Mouse (Mus musculus): ENCODE data around the gene Otof. TPM values are rescaled to one million over a fixed set of nuclear protein-coding genes. Genes with fewer than 3 reads are reported as not detected.

Gene Otof
- polyA plus RNA-seq, 1 experiment from 2014 or later: 0.02 TPM

DNA sequence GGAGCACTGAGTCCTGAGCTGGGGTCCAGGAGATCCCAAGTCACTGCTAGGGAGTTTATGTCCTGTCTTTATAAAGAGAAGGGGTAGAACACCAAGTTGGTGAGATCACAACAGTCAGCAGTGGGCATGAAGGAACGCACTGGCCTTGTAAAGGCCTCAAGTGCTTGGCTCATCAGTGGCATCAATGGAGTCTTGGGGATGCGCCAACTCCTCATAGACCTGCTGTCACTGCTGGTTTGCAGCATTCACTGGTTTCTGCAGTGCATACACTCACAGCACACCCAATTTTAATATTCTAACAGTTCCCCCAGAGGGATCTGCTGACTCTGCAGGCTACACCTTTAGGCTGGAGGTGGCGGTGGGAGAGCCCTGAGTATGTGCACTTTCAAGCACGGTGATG is 38.6 kb downstream of the Otof start:
- H3K4me2 ChIP-seq: no peak overlapping the region
- H3K9ac ChIP-seq: no peak overlapping the region
- H3K27ac ChIP-seq: no peak overlapping the region
- no peak overlapping the region for H3K4me3 ChIP-seq
- ATAC-seq: no peak
- no peaks in the 10 kb centered on the region for H3K9me3 ChIP-seq (replicated peaks)
- no peaks in the 10 kb centered on the region for H3K36me3 ChIP-seq
- H3K4me1 ChIP-seq: no peaks in the 10 kb centered on the region
- H3K27me3 ChIP-seq (replicated peaks): peaks cover 12% of the 10 kb centered on the region; the same call in 1 of the 2 replicates
- WGBS (ENCODE audit: insufficient replicate concordance): 55% methylated on average over 4 of the region's 4 CpGs

DNA sequence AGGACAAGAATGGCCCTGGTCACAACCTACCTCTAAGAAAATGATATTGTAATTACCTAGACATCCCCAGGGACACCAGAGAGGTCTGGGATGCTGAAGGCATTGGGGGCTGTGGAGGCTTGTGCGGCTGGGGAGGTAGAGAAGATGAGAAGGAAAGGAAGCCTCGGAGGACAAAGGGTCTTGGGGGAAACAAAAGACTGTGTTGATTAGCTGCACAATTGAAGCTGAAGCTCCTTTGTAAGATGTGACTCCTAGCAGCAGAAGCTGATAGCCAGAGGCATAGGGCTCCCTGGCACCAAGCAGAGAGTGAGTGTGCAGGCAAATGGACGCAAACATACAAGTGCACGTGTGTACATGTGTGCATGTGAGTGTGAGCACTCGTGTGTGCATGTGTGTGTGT is 45.1 kb downstream of the Otof start:
- Histone ChIP-seq H3K4me3 (no peak overlapping the region), H3K9me3 (replicated peaks) (no peaks in the 10 kb centered on the region), H3K27ac (no peak overlapping the region), H3K4me2 (no peak overlapping the region), H3K4me1 (no peaks in the 10 kb centered on the region), H3K36me3 (no peaks in the 10 kb centered on the region), H3K27me3 (replicated peaks) (peaks cover 22% of the 10 kb centered on the region; the same call in 1 of the 2 replicates), H3K9ac (no peak overlapping the region)
- ATAC-seq: no peak
- 52% methylated on average over 5 of the region's 5 CpGs for WGBS (ENCODE audit: insufficient replicate concordance)

DNA sequence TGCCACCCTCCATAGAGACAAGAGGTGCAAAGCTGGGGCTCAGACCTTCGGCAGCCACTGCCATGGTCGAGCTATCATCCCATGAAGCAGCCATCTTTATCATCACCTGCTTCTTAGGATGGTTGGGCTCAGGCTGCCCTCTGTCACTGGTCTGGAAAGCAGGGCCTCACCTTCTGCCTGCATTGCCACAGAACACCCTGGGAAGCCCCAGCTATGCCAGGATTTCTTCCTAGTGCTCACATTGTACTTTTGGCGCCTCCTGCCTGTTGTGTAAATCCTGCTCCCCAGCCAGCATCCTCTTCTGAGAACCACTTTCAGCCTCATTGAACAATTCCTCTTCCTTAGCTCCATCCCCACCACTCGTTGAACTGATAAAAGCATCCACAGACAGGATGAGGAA is 45.9 kb downstream of the Otof start:
- peaks cover 17% of the 10 kb centered on the region; the same call in 1 of the 2 replicates for H3K27me3 ChIP-seq (replicated peaks)
- H3K9ac ChIP-seq: no peak overlapping the region
- no peak overlapping the region for H3K27ac ChIP-seq
- H3K36me3 ChIP-seq: no peaks in the 10 kb centered on the region
- ATAC-seq: no peak
- no peak overlapping the region for H3K4me2 ChIP-seq
- H3K9me3 ChIP-seq (replicated peaks): no peaks in the 10 kb centered on the region
- no peak overlapping the region for H3K4me3 ChIP-seq
- H3K4me1 ChIP-seq: no peaks in the 10 kb centered on the region
- 44% methylated on average over 4 of the region's 4 CpGs for WGBS (ENCODE audit: insufficient replicate concordance)

DNA sequence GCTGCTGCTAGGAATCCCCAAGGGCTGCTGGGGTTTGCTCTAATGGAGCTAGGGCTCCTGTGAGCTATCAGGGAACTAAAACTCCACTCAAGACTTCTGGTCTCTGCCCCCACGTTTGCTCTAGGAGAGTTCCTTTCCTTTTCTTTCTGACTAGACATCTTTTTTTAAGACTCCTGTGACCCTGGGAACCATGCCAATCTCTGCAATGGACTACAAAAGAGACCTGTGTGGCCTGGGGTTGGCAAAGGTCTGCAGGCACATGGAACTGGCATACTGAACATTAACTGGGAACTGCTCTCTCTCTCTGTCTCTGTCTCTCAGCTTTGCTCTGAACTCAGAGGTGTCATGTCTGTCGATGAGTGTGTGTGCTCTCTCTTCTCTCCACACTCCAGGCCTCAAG is 46.4 kb downstream of the Otof start:
- Histone ChIP-seq H3K9ac (no peak overlapping the region), H3K36me3 (no peaks in the 10 kb centered on the region), H3K9me3 (replicated peaks) (no peaks in the 10 kb centered on the region), H3K4me1 (no peaks in the 10 kb centered on the region), H3K4me2 (no peak overlapping the region), H3K4me3 (no peak overlapping the region), H3K27me3 (replicated peaks) (peaks cover 16% of the 10 kb centered on the region; the same call in 1 of the 2 replicates), H3K27ac (no peak overlapping the region)
- WGBS (ENCODE audit: insufficient replicate concordance): 62% methylated on average over 2 of the region's 2 CpGs
- ATAC-seq: no peak

DNA sequence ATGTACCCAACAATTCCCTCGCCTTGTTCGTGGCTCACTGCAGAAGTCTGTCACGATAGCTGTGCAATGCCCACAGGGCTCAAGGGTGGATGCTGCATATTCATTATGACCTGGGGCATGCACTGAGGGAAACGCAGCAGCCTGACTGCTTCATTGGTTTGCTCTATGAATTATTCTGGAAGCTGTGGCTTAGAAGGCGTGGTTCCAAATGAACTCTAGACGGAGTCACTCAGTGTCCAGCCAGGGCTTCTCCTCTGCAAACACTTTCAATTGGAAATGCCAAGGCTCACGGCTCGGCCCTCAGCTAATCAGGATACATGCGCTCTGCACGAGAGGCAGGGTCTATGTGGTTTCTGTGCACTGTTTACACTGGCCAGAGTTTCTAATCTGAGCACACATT is 50.2 kb downstream of the Otof start:
- Histone ChIP-seq H3K4me1 (no peaks in the 10 kb centered on the region), H3K27me3 (replicated peaks) (peaks cover 22% of the 10 kb centered on the region), H3K27ac (no peak overlapping the region), H3K9me3 (replicated peaks) (no peaks in the 10 kb centered on the region), H3K9ac (no peak overlapping the region), H3K4me2 (no peak overlapping the region), H3K4me3 (no peak overlapping the region), H3K36me3 (no peaks in the 10 kb centered on the region)
- 67% methylated on average over 10 of the region's 10 CpGs for WGBS (ENCODE audit: insufficient replicate concordance)
- ATAC-seq: no peak

DNA sequence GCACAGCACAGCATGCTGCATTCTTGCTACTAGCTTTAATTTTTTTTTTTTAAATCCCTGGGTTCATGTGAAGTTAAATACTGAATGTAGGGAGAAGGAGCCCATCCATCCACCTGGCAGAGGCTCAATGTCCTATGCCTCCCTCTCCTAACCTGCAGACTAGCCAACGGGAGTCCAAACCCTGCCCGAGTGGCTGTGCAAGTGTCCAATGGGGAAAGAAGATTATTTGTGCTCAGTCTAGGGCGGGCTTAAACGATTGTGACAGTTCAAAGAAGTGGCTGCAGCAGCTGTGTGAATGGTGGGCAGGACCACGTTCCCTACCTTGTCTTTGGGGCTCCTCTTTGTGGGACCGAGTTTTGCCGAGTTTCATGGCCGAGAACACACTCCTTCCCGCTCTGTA is 54.9 kb downstream of the Otof start:
- Histone ChIP-seq H3K4me1 (no peaks in the 10 kb centered on the region), H3K27ac (no peak overlapping the region), H3K4me3 (no peak overlapping the region), H3K9me3 (replicated peaks) (no peaks in the 10 kb centered on the region), H3K4me2 (no peak overlapping the region), H3K27me3 (replicated peaks) (peaks cover 19% of the 10 kb centered on the region), H3K36me3 (no peaks in the 10 kb centered on the region), H3K9ac (no peak overlapping the region)
- ATAC-seq: no peak
- WGBS (ENCODE audit: insufficient replicate concordance): 24% methylated on average over 9 of the region's 9 CpGs

DNA sequence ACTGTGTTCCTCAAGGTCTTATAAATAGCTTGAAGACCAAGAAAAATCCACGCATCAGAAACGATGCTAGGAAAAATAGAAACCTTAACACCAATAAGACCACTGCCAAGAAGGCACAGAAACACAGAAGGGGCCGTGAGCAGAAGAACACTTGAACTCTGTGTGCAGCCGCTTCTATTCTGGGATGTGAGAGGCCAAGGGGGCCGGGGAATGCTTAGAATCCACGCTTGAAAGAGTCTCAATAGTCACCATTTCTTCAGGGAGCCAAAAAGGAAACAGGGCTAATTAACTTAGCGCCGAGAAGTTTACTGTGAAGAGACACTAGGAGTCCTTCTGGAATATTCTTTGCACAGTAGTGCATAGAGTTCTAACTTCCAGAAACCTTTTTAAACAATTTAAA is 60.6 kb downstream of the Otof start:
- Histone ChIP-seq H3K27ac (no peak overlapping the region), H3K4me2 (no peak overlapping the region), H3K4me1 (no peaks in the 10 kb centered on the region), H3K27me3 (replicated peaks) (peaks cover under 1% of the 10 kb centered on the region; the same call in 1 of the 2 replicates), H3K4me3 (no peak overlapping the region), H3K9ac (no peak overlapping the region), H3K9me3 (replicated peaks) (no peaks in the 10 kb centered on the region), H3K36me3 (no peaks in the 10 kb centered on the region)
- WGBS (ENCODE audit: insufficient replicate concordance): 55% methylated on average over 8 of the region's 8 CpGs
- no peak for ATAC-seq

DNA sequence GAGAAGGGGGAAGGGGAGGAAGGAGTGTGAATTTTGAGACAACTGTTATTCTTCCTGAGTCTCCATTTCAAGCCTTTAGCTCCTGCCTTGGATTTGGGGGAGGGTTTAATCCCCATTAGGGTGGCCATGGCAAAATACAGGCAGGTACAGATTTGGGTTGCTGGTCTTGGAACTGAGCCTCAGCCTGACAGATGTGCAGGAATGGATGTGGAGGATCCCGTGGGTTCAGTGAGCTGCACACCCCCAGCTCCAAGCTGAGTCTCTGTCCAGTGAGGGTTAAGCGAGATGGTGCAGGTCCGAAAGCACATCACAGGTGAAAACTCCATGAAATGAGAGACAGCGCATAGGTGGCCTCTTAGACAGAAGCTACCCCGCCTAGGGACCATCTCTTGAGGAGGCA is 61.2 kb downstream of the Otof start:
- ATAC-seq: no peak
- 69% methylated on average over 5 of the region's 5 CpGs for WGBS (ENCODE audit: insufficient replicate concordance)
- no peak overlapping the region for H3K27ac ChIP-seq

DNA sequence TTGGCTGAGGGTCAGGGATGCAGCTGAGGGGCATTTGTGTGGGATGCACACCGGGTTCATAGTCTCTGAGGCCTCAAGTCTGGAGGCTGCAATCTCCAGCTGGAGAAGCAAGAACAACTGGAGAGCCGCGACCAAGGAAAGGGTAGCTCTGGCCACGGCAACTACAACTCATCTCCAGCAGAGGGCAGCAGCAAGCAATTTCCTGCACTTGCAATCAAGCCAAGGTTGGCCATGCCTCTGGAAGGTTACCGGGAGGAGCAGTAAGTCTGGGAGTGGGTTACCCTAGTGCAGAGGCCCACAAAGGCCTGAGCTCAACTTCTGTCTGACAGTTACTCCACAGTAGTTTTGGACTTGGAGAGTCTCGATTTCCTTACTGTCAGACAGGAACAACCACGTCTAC is 70.3 kb downstream of the Otof start:
- peaks cover 20% of the 10 kb centered on the region; the same call in 1 of the 2 replicates for H3K27me3 ChIP-seq (replicated peaks)
- no peak overlapping the region for H3K27ac ChIP-seq
- no peak overlapping the region for H3K4me3 ChIP-seq
- no peak overlapping the region for H3K4me2 ChIP-seq
- no peaks in the 10 kb centered on the region for H3K36me3 ChIP-seq
- no peaks in the 10 kb centered on the region for H3K4me1 ChIP-seq
- H3K9ac ChIP-seq: no peak overlapping the region
- no peak for ATAC-seq
- WGBS (ENCODE audit: insufficient replicate concordance): 18% methylated on average over 7 of the region's 7 CpGs
- no peaks in the 10 kb centered on the region for H3K9me3 ChIP-seq (replicated peaks)

More for the DNA sequence above, 61.2 kb downstream of the Otof start:
- no peak overlapping the region for H3K4me2 ChIP-seq
- H3K36me3 ChIP-seq: no peaks in the 10 kb centered on the region
- H3K4me3 ChIP-seq: no peak overlapping the region
- no peaks in the 10 kb centered on the region; the same call in 1 of the 2 replicates for H3K27me3 ChIP-seq (replicated peaks)
- H3K9me3 ChIP-seq (replicated peaks): no peaks in the 10 kb centered on the region
- no peak overlapping the region for H3K9ac ChIP-seq
- H3K4me1 ChIP-seq: no peaks in the 10 kb centered on the region

DNA sequence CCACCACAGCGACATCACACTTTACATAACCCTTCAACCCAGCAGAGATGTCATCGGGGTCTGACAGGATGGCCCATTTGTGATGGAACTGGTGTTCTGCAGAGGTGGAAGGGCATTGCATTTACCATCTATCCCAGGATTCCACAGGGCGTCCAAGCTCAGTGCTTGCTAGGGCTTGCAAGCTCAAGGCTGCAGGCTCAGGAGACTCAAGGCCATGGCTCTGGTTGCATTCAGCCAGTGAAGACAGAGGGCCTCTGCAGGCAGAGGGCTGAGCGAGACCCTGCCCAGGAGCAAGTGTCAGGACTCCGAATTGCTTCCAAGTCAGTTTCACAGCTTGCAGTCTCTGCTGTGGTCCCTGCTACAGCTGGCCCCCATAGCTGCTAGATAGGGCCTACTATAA is 71.9 kb downstream of the Otof start:
- Histone ChIP-seq H3K9ac (no peak overlapping the region), H3K9me3 (replicated peaks) (no peaks in the 10 kb centered on the region), H3K4me1 (no peaks in the 10 kb centered on the region), H3K36me3 (no peaks in the 10 kb centered on the region), H3K4me3 (no peak overlapping the region), H3K27ac (no peak overlapping the region), H3K4me2 (no peak overlapping the region), H3K27me3 (replicated peaks) (peaks cover 23% of the 10 kb centered on the region; the same call in 1 of the 2 replicates)
- 67% methylated on average over 5 of the region's 5 CpGs for WGBS (ENCODE audit: insufficient replicate concordance)
- no peak for ATAC-seq

DNA sequence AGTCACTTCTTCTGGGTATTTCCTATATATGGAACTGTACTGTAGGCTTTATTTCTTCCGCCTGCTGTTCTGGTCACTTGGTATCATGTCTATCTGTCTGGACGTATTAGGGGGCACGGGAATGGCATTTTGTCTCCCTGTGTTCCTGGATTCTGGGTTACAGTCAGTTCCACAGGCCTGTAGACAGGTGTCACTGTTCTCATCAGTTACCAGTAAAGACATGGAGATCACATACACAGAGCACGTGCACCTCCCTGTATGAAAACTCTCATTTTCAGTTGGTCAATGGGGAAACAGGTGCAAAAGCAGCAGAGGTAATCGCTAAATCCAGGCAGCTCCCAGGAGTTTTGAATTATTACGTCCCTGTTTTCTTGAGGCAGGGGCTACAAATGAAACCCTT is 74.0 kb downstream of the Otof start:
- Histone ChIP-seq H3K36me3 (no peaks in the 10 kb centered on the region), H3K4me3 (no peak overlapping the region), H3K9me3 (replicated peaks) (no peaks in the 10 kb centered on the region), H3K4me1 (no peaks in the 10 kb centered on the region), H3K27ac (no peak overlapping the region), H3K4me2 (no peak overlapping the region), H3K9ac (no peak overlapping the region), H3K27me3 (replicated peaks) (peaks cover 26% of the 10 kb centered on the region; the same call in 1 of the 2 replicates)
- no peak for ATAC-seq
- 70% methylated on average over 6 of the region's 6 CpGs for WGBS (ENCODE audit: insufficient replicate concordance)

DNA sequence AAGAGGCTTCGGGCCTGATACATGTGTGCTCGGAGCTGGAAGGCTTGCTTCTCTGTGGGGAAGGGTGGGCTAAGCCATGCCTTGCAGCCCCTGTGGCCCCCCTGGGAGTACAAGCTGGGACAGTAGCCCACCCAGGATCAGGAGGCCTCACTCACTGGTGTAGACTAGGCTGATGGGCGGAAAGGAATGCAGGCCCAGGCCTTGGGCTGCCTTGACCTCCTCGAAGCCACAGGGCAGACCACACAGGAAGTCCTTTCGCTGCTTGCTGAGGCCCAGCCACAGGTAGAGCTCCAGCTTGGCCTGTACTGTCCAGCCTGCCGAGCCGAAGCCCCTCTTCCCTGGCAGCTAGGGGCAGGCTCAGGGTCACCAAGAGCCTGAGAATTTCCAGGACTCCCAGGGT is 78.9 kb downstream of the Otof start:
- Histone ChIP-seq H3K9ac (no peak overlapping the region), H3K27ac (no peak overlapping the region), H3K9me3 (replicated peaks) (no peaks in the 10 kb centered on the region), H3K36me3 (no peaks in the 10 kb centered on the region), H3K27me3 (replicated peaks) (0 out of 2 replicates have a peak, but pooled peaks cover 5% of the 10 kb centered on the region), H3K4me1 (no peaks in the 10 kb centered on the region), H3K4me3 (no peak overlapping the region), H3K4me2 (no peak overlapping the region)
- 0 out of 2 replicates have a peak, but pooled peaks have one; percentile 11 for ATAC-seq
- WGBS (ENCODE audit: insufficient replicate concordance): 36% methylated on average over 7 of the region's 7 CpGs

DNA sequence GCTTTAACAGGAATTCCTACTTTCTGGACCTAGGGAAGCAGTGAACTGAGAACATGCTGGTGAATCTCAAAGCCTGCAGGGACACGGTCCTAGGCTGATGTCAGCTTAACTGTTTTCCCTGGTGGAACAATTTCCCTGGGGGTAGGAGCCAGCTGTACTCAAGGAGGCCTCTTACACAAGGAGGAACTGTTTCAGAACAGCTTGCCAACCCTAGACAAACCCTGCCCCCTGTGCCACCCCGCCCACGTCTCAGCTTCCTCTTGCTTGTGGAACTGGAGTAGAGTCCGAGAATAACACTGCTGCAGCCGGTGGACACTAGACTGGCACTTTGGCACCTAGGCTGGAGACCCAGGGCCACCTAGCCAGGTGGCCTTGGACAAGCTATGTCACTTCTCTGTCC is 92.3 kb downstream of the Otof start:
- Histone ChIP-seq H3K27me3 (replicated peaks) (no peaks in the 10 kb centered on the region; the same call in 1 of the 2 replicates), H3K9ac (no peak overlapping the region), H3K4me2 (no peak overlapping the region), H3K4me3 (no peak overlapping the region), H3K9me3 (replicated peaks) (no peaks in the 10 kb centered on the region), H3K27ac (no peak overlapping the region), H3K4me1 (no peaks in the 10 kb centered on the region), H3K36me3 (no peaks in the 10 kb centered on the region)
- WGBS (ENCODE audit: insufficient replicate concordance): 36% methylated on average over 5 of the region's 5 CpGs
- no peak for ATAC-seq

Measured in liver, embryonic 12.5 days (tissue).